Mouse (Mus musculus) liver, embryonic 14.5 days (tissue): ENCODE data around the gene Dab2. TPM values are rescaled to one million over a fixed set of nuclear protein-coding genes. Genes with fewer than 3 reads are reported as not detected.

ENCODE experiments used
- ATAC-seq: fragments of 200-750 bp; cut with Nextera tagmentation; 2 replicates; pipeline ENCODE4 v1.8.0; 2017; ENCODE audit warnings: moderate number of reproducible peaks, mild to moderate bottlenecking, moderate library complexity; ENCODE audit not compliant: insufficient read depth
- DNase-seq, 3 experiments: peaks; one replicate each; pipeline ENCODE4 v3.0.0-alpha.2; 2012 to 2013; ENCODE audit warnings: low read depth in 3 of 3, low spot score in 3 of 3
- H3K27ac ChIP-seq: fragments of 300-500 bp; sonication (generic); 2 replicates; pipeline ENCODE4 v1.5.1; 2014; ENCODE audit warnings: moderate library complexity, mild to moderate bottlenecking, control low read depth, inconsistent platforms
- H3K27me3 ChIP-seq: fragments of 300-500 bp; sonication (generic); 2 replicates; pipeline ENCODE4 v1.6.1; 2014; ENCODE audit warnings: mild to moderate bottlenecking, low read length, moderate library complexity; ENCODE audit not compliant: control insufficient read depth, insufficient read depth
- H3K36me3 ChIP-seq: fragments of 300-500 bp; sonication (generic); replicated peaks from 2 replicates; pipeline ENCODE4 v1.6.1; 2014; ENCODE audit warnings: low read depth; ENCODE audit not compliant: control insufficient read depth, insufficient read depth
- H3K4me1 ChIP-seq, 2 experiments: fragments of 200-500 bp in 1 of 2; fragments of 300-500 bp in 1 of 2; sonication (generic) in 1 of 2; replicated peaks; 2 replicates each; pipeline ENCODE4 v1.6.1; 2012 to 2014; ENCODE audit warnings: antibody characterized with exemption in 1 of 2, inconsistent platforms in 1 of 2, low read length in 1 of 2; ENCODE audit not compliant: control insufficient read depth in 2 of 2, insufficient read depth in 2 of 2
- H3K4me2 ChIP-seq: fragments of 300-500 bp; sonication (generic); 2 replicates; pipeline ENCODE4 v1.6.1; 2014; ENCODE audit warnings: low read depth, mild to moderate bottlenecking, control low read depth, moderate library complexity
- H3K4me3 ChIP-seq, 2 experiments: fragments of 200-500 bp in 1 of 2; fragments of 300-500 bp in 1 of 2; sonication (generic) in 1 of 2; 2 replicates each; pipeline ENCODE4 v1.5.1; 2012 to 2014; ENCODE audit warnings: low read depth in 2 of 2, low read length in 2 of 2, mild to moderate bottlenecking in 2 of 2, control low read depth in 1 of 2, inconsistent platforms in 1 of 2, moderate library complexity in 1 of 2; ENCODE audit not compliant: insufficient read depth in 1 of 2
- H3K9ac ChIP-seq: fragments of 300-500 bp; sonication (generic); replicated peaks from 2 replicates; pipeline ENCODE4 v1.6.1; 2014; ENCODE audit warnings: mild to moderate bottlenecking, control low read depth, moderate library complexity
- H3K9me3 ChIP-seq: fragments of 300-500 bp; sonication (generic); 2 replicates; pipeline ENCODE4 v1.6.1; 2016; ENCODE audit warnings: low read length, mixed read lengths; ENCODE audit not compliant: control insufficient read depth
- CTCF ChIP-seq: IDR thresholded peaks from 2 replicates; pipeline ENCODE4 v1.5.1; 2016; ENCODE audit warnings: antibody characterized with exemption, low read depth, control low read depth
- EP300 ChIP-seq: IDR thresholded peaks from 2 replicates; pipeline ENCODE4 v1.6.1; 2016; ENCODE audit warnings: antibody characterized with exemption, low read depth
- WGBS: fragments of 180-500 bp; shearing (Covaris S2); extraction: QIAGEN DNeasy Blood & Tissue Kit; methylation state at CpG from one replicate; pipeline ENCODE4 v1.1.7; 2014; ENCODE audit not compliant: insufficient replicate concordance; 5-methylcytosine and 5-hydroxymethylcytosine counted together
- polyA plus RNA-seq, 2 experiments: library from polyadenylated mRNA; depleted of rRNA in 1 of 2; stranded (reverse) in 1 of 2; unstranded in 1 of 2; fragments of >200 nt; fragmentation: Nextera tagmentation in 1 of 2; extraction: Ambion mirVana in 1 of 2; gene quantifications; 2 replicates each; pipeline versions ENCODE4 v1.2.1 to v1.2.3; 2012 to 2014

Dab2 gene
- polyA plus RNA-seq, 2 experiments = 7.5 to 9.5 TPM

GRCm38 (mm10) chr15:6406771-6407170 is 107.2 kb downstream of the Dab2 start:
- Histone ChIP-seq H3K27me3 (no peaks in the 10 kb centered on the region), H3K4me2 (no peak overlapping the region), H3K9me3 (no peaks in the 10 kb centered on the region), H3K4me1 (no peaks in the 10 kb centered on the region), H3K9ac (no peak overlapping the region), H3K36me3 (no peaks in the 10 kb centered on the region), H3K4me3 (no peak overlapping the region), H3K27ac (no peak overlapping the region)
- DNase-seq = no peak
- 57% methylated on average over 6 of the region's 6 CpGs for WGBS
- no peak for ATAC-seq
- TF ChIP-seq EP300 (no peak), CTCF (no peak)

- H3K9me3 ChIP-seq = no peaks in the 10 kb centered on the region
- ATAC-seq (no peak), DNase-seq (no peak)
- WGBS = 71% methylated on average over 8 of the region's 8 CpGs
- no peaks in the 10 kb centered on the region for H3K36me3 ChIP-seq
- H3K27me3 ChIP-seq = no peaks in the 10 kb centered on the region
- no peak overlapping the region for H3K4me3 ChIP-seq
- no peak overlapping the region for H3K27ac ChIP-seq
- no peak overlapping the region for H3K9ac ChIP-seq
- no peaks in the 10 kb centered on the region for H3K4me1 ChIP-seq
- TF ChIP-seq EP300 = no peak
- no peak for TF ChIP-seq CTCF
- H3K4me2 ChIP-seq = no peak overlapping the region
These were observed 109.4 kb downstream of the Dab2 start for GRCm38 (mm10) chr15:6409031-6409430.

GRCm38 (mm10) chr15:6410161-6410560 is 110.6 kb downstream of the Dab2 start:
- ATAC-seq = no peak

GRCm38 (mm10) chr15:6411334-6411733 is 111.7 kb downstream of the Dab2 start:
- DNase-seq (peak in 1 of 3 experiments; percentile 14), ATAC-seq (no peak)

More at GRCm38 (mm10) chr15:6410161-6410560, 110.6 kb downstream of the Dab2 start:
- WGBS = 62% methylated on average over 3 of the region's 3 CpGs
- Histone ChIP-seq H3K27ac (no peak overlapping the region), H3K4me3 (no peak overlapping the region), H3K4me2 (no peak overlapping the region), H3K27me3 (no peaks in the 10 kb centered on the region), H3K36me3 (no peaks in the 10 kb centered on the region), H3K9ac (no peak overlapping the region), H3K9me3 (no peaks in the 10 kb centered on the region), H3K4me1 (no peaks in the 10 kb centered on the region)
- DNase-seq = no peak
- no peak for TF ChIP-seq EP300
- TF ChIP-seq CTCF = no peak

GRCm38 (mm10) chr15:6415317-6415716 is 115.7 kb downstream of the Dab2 start:
- DNase-seq (no peak), ATAC-seq (no peak)
- Histone ChIP-seq H3K4me3 (no peak overlapping the region), H3K27ac (no peak overlapping the region), H3K4me2 (no peak overlapping the region), H3K9me3 (no peaks in the 10 kb centered on the region), H3K27me3 (no peaks in the 10 kb centered on the region), H3K36me3 (no peaks in the 10 kb centered on the region), H3K4me1 (no peaks in the 10 kb centered on the region), H3K9ac (no peak overlapping the region)
- 55% methylated on average over 5 of the region's 5 CpGs for WGBS
- TF ChIP-seq EP300 (no peak), CTCF (no peak)

More at GRCm38 (mm10) chr15:6411334-6411733, 111.7 kb downstream of the Dab2 start:
- no peak overlapping the region for H3K27ac ChIP-seq
- H3K36me3 ChIP-seq = no peaks in the 10 kb centered on the region
- H3K9me3 ChIP-seq = no peaks in the 10 kb centered on the region
- no peak overlapping the region for H3K4me3 ChIP-seq
- no peak overlapping the region for H3K4me2 ChIP-seq
- no peaks in the 10 kb centered on the region for H3K4me1 ChIP-seq
- H3K27me3 ChIP-seq = no peaks in the 10 kb centered on the region
- H3K9ac ChIP-seq = no peak overlapping the region
- TF ChIP-seq EP300 (no peak), CTCF (no peak)
- 54% methylated on average over 6 of the region's 6 CpGs for WGBS
